Mouse (Mus musculus) duodenum, adult 2 months (tissue): ENCODE results near the gene Extl2. TPM values are rescaled to one million over a fixed set of nuclear protein-coding genes. Genes with fewer than 3 reads are reported as not detected.

Experiments
- polyA plus RNA-seq: library from polyadenylated mRNA; depleted of rRNA; stranded (reverse); fragments of >200 nt; gene quantifications from 2 replicates; pipeline ENCODE4 v1.2.3, GENCODE M21; 2012; ENCODE audit warnings: low replicate concordance; rRNA removed

The Extl2 gene
- 2.1 and 9.7 TPM in 2 replicates for polyA plus RNA-seq

DNA sequence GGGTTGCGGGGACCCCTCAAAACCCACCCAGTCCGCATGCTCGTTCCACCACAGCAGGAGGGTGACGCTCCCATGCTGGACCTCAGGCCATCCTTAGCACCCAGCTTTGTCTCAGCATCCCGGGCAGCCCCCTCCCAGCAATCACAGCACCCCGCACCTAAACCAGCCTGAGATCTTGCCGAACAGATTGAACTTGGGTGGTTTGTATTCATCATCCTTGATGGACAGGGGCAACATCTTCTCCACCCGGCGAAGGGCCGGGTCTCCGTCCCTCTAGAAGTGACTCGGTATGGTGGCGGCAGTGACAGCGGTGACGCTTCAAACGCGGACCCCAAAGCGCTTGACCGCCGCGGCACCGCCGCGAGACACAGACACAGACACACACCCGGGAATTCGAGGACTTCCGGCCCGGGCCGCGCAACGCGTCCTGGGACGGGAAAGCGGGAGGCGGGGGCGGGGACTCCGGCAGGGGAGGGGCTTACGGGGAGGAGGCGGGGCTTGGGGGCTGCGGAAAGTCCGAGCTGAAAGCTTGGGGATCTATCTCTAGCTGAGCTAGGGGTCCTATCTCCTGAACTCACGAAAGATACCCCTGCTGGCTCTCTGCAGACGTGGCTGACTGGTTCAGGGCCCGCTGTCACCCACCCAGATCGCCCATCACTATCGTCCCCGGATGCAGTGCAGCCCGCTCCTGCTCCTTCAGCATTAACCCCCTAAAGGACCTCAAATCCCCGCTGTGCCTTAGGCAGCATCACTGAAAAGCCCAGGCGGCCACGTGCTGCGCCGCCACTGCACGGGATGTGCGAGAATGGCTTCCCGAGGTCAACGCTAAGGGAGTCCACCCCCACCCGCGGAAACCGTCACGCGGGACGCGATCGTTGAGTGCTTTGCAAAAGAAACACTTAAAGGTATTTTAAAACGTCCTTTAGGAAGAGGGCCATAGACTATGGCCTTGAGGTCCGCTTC is at the start of gene Extl2, which contains the start of gene Slc30a7:
Gene Extl2, plus strand, starts transcription at position 485 of the 963 bp plus-strand sequence.
Gene Slc30a7, minus strand, starts transcription at position 429 of the 963 bp plus-strand sequence.

Other genes with a start within 250 kb of the Extl2 start
- gene Dph5, start 119.6 kb upstream of the Extl2 start, polyA plus RNA-seq = 0.49 and 1.4 TPM in 2 replicates
- gene Slc30a7, start 56 bp upstream of the Extl2 start, polyA plus RNA-seq = 6.5 and 7.8 TPM in 2 replicates
- 0.49 and 0.55 TPM in 2 replicates for gene Vcam1, start 122.2 kb downstream of the Extl2 start, polyA plus RNA-seq
- 0.39 and 1.3 TPM in 2 replicates for gene Gpr88, start 246.0 kb downstream of the Extl2 start, polyA plus RNA-seq